Mouse (Mus musculus) liver, adult (tissue): ENCODE data around the gene Aff4.
A peak's percentile ranks its signal among the peaks of the same experiment; 100 is the strongest.

ENCODE experiments used
- GATA4 ChIP-seq: IDR thresholded peaks from 2 replicates; pipeline ENCODE4 v1.6.1; 2014; ENCODE audit warnings: mild to moderate bottlenecking, low read length; ENCODE audit not compliant: insufficient replicate concordance

Gene Aff4

GRCm38 (mm10) chr11:53466231-53466971 lies 115.8 kb downstream of the Aff4 start:
- no peak for TF ChIP-seq GATA4

- TF ChIP-seq GATA4: no peak
Observed at GRCm38 (mm10) chr11:53469294-53469967, 118.8 kb downstream of the Aff4 start.

- TF ChIP-seq GATA4: peak; percentile 32; the same call in 1 of the 2 replicates
Observed at GRCm38 (mm10) chr11:53469968-53470695, 119.5 kb downstream of the Aff4 start, which contains the start of gene Gm9837. Gm9837 (minus strand) TSS chr11:53470479.
